Mouse (Mus musculus): ENCODE data around the gene Cpa5. TPM values are rescaled to one million over a fixed set of nuclear protein-coding genes. Genes with fewer than 3 reads are reported as not detected.

The Cpa5 gene
- polyA plus RNA-seq, 1 experiment from 2014 or later: 0.13 TPM

DNA sequence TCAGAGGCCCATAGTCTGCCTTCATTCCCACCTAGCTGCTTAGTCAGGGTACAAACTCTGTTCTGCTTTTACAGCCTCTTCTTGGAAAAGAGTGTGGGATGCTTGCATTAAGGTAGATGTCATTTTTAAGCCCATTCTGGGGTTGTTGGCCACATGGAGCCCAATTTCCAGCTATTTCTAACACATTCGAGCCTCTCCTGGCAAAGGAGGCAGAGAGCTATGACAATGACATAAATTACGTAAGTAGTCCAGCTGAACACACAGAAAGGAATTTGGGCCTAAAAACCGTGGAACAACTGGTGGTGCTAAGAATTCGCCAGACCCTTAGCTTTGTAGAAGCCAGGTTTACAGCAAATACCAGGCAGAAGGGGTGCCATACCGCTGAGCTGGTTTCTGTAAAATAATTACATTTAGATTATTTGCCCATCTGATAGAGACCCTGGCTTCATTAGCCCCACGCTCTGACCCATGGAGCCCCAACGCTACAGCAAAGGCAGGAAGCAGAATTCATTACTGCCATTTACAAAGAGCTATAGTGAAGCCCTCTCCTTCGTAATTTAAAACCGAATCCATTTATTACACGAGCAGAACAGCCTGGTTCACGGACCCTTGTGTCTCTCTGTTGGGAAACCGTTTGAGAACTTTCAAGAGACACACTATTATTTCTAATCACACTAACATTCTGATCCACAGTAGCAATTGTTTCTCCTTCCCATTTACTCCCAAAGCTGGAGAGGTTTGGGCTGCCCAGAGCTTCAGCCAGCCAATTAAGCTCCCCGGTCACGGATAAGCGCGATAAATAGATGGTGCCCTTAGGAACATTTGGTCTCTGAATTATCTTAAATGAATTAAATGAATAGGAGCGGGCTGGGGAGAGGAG is 30.6 kb upstream of the Cpa5 start:
- no peaks in the 10 kb centered on the region for H3K36me3 ChIP-seq
- no peaks in the 10 kb centered on the region for H3K27me3 ChIP-seq
- peak overlapping the region; percentile 18; the same call in 1 of the 2 replicates for H3K4me2 ChIP-seq (replicated peaks)
- 11% methylated on average over 17 of the region's 17 CpGs for WGBS
- ATAC-seq (replicated peaks): peak; percentile 76
- no peak overlapping the region for H3K9ac ChIP-seq (replicated peaks)
- H3K9me3 ChIP-seq: no peaks in the 10 kb centered on the region
- peak overlapping the region; percentile 75 for H3K27ac ChIP-seq (replicated peaks)
- H3K4me1 ChIP-seq: peaks cover 15% of the 10 kb centered on the region
- no peak overlapping the region for H3K4me3 ChIP-seq

DNA sequence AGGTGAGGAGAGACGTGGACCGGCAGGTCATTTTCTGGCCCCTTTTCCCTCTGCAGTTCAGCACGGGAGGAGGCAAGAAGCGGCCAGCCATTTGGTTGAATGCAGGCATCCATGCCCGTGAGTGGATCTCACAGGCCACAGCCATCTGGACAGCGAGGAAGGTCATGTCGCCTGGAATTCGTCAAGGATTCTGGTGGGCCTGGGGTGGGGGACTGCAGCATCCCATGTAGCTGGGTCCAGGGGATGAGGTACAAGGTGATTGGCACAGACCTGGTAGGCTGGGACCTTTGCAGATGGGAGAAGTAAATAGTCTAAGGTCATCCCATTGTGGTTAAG is 30.0 kb upstream of the Cpa5 start:
- peak overlapping the region; percentile 18; the same call in 1 of the 2 replicates for H3K4me2 ChIP-seq (replicated peaks)
- peaks cover 15% of the 10 kb centered on the region for H3K4me1 ChIP-seq
- ATAC-seq (replicated peaks): no peak; the same call in none of the 2 replicates
- H3K9ac ChIP-seq (replicated peaks): no peak overlapping the region
- H3K27me3 ChIP-seq: no peaks in the 10 kb centered on the region
- H3K9me3 ChIP-seq: no peaks in the 10 kb centered on the region
- WGBS: 15% methylated on average over 8 of the region's 8 CpGs
- no peaks in the 10 kb centered on the region for H3K36me3 ChIP-seq
- H3K27ac ChIP-seq (replicated peaks): peak overlapping the region; percentile 75
- H3K4me3 ChIP-seq: no peak overlapping the region

DNA sequence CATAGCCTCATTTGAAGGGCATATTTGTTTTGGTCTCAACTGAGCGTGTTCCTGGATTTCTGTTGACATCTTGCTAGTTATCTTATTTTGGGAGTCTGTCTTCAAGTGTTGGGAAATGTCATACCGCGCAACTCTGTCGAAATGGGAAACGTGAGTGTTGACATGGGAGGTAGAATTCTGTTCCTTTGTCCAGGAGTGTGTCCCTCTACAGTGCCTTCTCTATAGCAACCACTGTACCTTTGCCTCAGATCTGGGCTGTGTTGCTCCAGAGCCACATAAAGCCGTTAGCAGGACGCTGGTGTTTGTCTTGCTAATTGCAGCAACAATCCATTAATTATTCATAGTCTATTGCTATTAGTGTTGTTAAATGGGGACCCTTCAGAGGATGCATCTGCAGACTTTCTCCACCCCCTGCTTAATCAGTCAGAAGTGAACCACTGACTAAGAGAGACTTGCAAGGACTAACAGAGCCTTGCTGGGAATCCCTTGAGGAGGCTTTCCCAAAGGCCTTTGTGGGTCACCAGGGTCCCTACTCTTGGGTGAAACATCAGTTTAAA is 23.8 kb upstream of the Cpa5 start:
- Histone ChIP-seq H3K27ac (replicated peaks) (no peak overlapping the region), H3K36me3 (no peaks in the 10 kb centered on the region), H3K4me1 (0 out of 2 replicates have a peak, but pooled peaks cover 3% of the 10 kb centered on the region), H3K4me2 (replicated peaks) (no peak overlapping the region), H3K9ac (replicated peaks) (no peak overlapping the region), H3K27me3 (no peaks in the 10 kb centered on the region), H3K4me3 (no peak overlapping the region), H3K9me3 (no peaks in the 10 kb centered on the region)
- no peak for ATAC-seq (replicated peaks)
- WGBS: 44% methylated on average over 7 of the region's 7 CpGs

DNA sequence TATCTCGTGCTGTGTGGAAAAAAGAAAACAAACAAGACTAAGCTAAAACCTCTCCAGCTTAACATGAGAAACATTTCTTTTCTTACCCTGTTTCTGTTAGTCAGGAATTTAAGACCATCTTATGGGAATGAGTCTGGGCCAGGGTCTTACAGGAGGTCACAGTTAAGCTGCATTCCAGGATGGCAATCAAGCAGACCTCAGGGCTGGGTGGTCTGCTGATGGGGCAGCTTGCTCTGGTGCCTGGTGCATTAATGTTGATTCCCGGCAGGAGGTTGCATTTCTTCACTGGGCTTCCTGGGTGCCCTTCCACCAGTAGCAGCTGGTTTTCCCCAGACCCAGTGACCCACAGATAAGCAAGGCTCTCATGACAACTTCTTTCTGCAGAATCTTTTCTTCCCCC is 21.0 kb upstream of the Cpa5 start:
- Histone ChIP-seq H3K27me3 (no peaks in the 10 kb centered on the region), H3K4me1 (0 out of 2 replicates have a peak, but pooled peaks cover 3% of the 10 kb centered on the region), H3K36me3 (no peaks in the 10 kb centered on the region), H3K9ac (replicated peaks) (no peak overlapping the region), H3K9me3 (no peaks in the 10 kb centered on the region), H3K4me2 (replicated peaks) (no peak overlapping the region), H3K4me3 (no peak overlapping the region), H3K27ac (replicated peaks) (no peak overlapping the region)
- ATAC-seq (replicated peaks): no peak
- WGBS: 62% methylated on average over 2 of the region's 2 CpGs

DNA sequence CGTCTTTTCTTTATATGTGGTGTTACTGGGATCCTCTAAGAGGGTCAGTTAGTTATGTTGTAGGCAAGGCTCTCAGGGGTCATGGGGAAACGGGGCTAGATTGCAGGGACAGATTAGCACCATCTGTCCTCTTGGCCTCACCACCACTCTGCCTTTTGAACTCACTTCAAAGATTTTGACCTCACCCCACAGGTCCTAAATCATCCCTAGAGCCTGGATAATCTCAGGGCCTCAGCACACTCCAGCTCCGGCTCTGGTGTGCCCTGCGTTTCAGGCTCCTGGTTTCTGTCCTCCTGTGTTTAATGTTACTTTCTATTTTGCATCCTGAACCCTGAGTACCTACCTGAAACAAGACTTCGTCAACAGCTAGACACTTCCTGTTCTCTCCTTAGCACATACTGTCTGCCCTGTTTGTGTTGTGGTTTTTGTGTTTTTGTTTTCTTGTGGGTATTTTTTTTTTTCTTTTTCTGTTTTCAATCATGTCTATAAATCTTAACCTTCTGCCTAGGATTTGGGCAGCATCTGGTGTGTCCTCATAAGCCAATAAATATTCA is 18.9 kb upstream of the Cpa5 start:
- H3K4me2 ChIP-seq (replicated peaks): no peak overlapping the region
- H3K4me1 ChIP-seq: 0 out of 2 replicates have a peak, but pooled peaks cover under 1% of the 10 kb centered on the region
- no peak for ATAC-seq (replicated peaks)
- no peaks in the 10 kb centered on the region for H3K9me3 ChIP-seq
- H3K36me3 ChIP-seq: no peaks in the 10 kb centered on the region
- H3K27me3 ChIP-seq: no peaks in the 10 kb centered on the region
- no peak overlapping the region for H3K4me3 ChIP-seq
- H3K27ac ChIP-seq (replicated peaks): no peak overlapping the region
- H3K9ac ChIP-seq (replicated peaks): no peak overlapping the region
- WGBS: 86% methylated on average over 5 of the region's 5 CpGs

DNA sequence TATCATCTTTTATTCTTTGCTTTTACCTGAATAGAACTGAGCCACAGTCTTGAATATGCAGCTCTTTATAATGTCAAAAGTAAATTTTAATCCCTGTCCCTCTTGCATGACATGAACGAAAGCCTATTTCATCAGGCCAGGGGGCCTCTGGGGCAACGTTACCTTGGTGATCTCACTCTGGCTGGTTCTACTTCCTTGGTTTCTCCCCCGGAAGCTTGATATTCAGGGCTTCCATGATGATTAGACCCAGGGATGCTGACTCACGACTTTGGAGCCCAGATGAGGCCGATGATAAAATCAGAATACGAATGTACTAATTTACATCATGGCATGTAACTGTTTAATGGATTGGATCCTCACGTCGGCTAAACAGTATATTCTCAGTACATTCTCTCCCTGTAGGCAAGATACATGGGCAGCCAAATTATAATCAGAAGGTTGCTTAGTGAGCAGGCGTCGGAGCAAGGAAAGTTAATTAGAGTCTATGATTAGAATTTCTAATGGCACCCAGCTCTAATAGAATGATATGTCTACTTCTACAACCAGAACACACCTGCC is 18.3 kb upstream of the Cpa5 start:
- no peak for ATAC-seq (replicated peaks)
- Histone ChIP-seq H3K9me3 (no peaks in the 10 kb centered on the region), H3K27me3 (no peaks in the 10 kb centered on the region), H3K4me3 (no peak overlapping the region), H3K9ac (replicated peaks) (no peak overlapping the region), H3K4me1 (no peaks in the 10 kb centered on the region), H3K36me3 (no peaks in the 10 kb centered on the region), H3K27ac (replicated peaks) (no peak overlapping the region), H3K4me2 (replicated peaks) (no peak overlapping the region)
- 65% methylated on average over 10 of the region's 10 CpGs for WGBS

DNA sequence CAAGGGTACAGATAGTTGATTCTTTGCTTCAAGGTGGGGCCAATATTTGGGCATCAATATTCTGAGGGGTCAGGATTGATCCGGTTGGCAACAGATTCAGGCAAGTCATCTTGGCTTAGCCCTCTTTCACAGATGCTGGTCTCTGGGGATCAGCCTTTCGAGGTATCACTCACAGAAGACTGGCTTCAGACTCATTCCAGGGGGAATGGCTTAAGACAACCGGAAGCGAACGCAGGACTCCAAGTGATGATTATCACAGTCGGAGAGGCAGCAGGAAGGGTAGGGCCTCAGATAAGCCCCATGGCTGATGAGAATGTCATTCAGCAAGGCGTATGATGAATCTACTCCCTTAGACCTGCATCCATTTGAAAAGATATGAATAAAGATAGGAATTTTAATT is 16.4 kb upstream of the Cpa5 start:
- Histone ChIP-seq H3K4me2 (replicated peaks) (no peak overlapping the region), H3K27ac (replicated peaks) (no peak overlapping the region), H3K9ac (replicated peaks) (no peak overlapping the region), H3K9me3 (no peaks in the 10 kb centered on the region), H3K36me3 (no peaks in the 10 kb centered on the region), H3K4me3 (no peak overlapping the region), H3K4me1 (no peaks in the 10 kb centered on the region), H3K27me3 (no peaks in the 10 kb centered on the region)
- 94% methylated on average over 7 of the region's 7 CpGs for WGBS
- ATAC-seq (replicated peaks): no peak

DNA sequence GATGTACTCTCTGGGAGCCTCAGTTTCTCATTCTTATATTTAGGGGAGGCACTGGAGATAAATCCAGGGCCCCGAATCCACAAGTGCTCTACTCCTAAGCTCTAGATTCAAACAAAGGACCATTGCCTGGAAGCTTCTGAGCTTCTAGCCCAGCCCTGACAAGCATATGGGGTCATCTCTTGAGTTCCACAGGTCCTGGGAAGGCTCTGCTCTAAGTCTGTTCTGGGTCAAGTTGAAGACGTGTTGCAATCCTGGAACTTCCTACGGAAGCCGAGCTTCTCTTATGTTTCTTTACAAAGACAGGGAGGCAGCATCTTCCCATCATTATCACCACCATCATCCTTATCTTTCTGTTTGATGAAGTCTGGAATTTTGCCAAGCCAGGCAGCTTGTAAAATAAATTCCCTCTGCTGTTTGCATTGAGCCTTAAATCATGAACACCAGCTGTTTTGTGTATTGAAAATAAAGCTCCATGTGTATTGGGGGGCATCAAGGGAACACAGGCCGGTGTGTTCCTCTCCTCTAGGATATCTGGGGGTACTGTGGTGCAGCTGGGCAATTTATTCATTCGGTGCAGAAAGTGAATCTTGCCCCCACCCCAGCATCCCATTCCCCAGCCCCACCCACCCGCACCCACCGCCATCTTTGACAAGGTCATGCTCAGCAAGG is 14.4 kb upstream of the Cpa5 start:
- H3K9ac ChIP-seq (replicated peaks): no peak overlapping the region
- H3K27me3 ChIP-seq: no peaks in the 10 kb centered on the region
- 75% methylated on average over 8 of the region's 8 CpGs for WGBS
- H3K4me3 ChIP-seq: no peak overlapping the region
- no peaks in the 10 kb centered on the region for H3K36me3 ChIP-seq
- H3K4me1 ChIP-seq: no peaks in the 10 kb centered on the region
- H3K9me3 ChIP-seq: no peaks in the 10 kb centered on the region
- no peak for ATAC-seq (replicated peaks)
- no peak overlapping the region for H3K4me2 ChIP-seq (replicated peaks)
- H3K27ac ChIP-seq (replicated peaks): no peak overlapping the region

DNA sequence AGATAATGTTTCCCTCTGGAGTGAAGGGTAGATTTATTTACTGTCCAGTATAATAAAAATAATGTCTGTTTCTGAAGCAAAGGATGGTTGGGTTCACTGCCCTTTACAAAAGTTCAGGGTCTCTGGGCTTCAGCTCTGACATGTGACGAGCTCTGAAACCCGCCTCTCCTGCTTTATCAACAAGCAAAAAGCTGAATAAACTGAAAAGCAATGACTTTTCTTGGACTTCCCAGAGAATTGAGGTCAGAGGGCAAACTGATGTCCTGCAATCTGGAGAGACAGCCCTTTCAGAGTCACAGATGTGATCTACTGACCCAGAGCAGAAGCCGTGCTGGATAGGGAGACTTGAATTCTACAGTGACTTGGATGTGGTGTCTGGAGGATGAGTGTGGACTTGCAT is 10.8 kb upstream of the Cpa5 start:
- Histone ChIP-seq H3K4me2 (replicated peaks) (no peak overlapping the region), H3K4me3 (no peak overlapping the region), H3K36me3 (no peaks in the 10 kb centered on the region), H3K27ac (replicated peaks) (no peak overlapping the region), H3K4me1 (no peaks in the 10 kb centered on the region), H3K9me3 (no peaks in the 10 kb centered on the region), H3K9ac (replicated peaks) (no peak overlapping the region), H3K27me3 (no peaks in the 10 kb centered on the region)
- ATAC-seq (replicated peaks): no peak
- 88% methylated on average over 3 of the region's 3 CpGs for WGBS

DNA sequence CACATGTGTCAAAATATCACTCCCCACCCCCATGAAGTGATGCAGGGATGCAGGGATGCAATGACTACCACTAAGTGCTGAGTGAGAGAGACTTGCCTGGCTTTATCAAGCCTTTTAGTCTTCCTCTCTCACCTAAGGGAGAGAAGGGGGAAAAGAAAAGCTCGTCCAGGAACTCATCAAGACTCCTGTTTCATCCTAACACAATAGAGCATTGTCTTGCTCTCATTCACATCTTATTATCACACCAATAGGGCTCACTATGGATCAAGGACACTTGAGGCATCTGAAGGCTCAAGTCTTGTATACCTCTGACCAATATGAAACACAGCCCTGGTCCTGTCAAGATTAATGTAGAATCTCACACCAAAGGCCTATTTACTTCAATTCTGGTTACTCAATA is 9.8 kb upstream of the Cpa5 start:
- Histone ChIP-seq H3K9me3 (no peaks in the 10 kb centered on the region), H3K4me1 (no peaks in the 10 kb centered on the region), H3K27ac (replicated peaks) (no peak overlapping the region), H3K4me3 (no peak overlapping the region), H3K4me2 (replicated peaks) (no peak overlapping the region), H3K36me3 (no peaks in the 10 kb centered on the region), H3K9ac (replicated peaks) (no peak overlapping the region), H3K27me3 (no peaks in the 10 kb centered on the region)
- ATAC-seq (replicated peaks): no peak
- WGBS: 56% methylated on average over 1 of the region's 1 CpGs

DNA sequence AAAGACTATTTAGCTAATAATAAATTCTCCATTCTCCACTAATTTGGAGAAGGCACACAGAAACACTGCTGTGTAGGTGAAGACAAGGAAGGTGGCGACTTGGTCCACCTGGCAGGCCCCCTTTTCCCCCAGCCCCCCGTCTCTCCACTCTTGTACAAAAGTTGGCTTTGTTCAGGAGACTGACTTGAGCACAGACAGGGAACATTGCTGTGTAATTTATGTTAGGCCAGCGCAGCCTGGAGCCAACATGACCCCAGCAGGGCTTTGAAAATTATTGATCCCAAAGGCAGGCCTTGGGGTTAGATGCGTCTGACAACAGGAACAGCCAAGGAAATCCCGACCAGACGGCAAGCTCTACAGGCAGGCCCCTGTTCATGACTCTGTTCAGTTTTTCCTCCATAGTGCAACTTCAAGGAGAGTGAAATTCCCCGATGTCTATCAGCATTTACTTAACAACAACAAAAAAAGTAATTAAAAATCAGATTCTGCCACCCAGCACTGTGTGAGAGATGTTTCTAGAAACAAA is 6.4 kb upstream of the Cpa5 start:
- H3K9ac ChIP-seq (replicated peaks): no peak overlapping the region
- H3K4me1 ChIP-seq: no peaks in the 10 kb centered on the region
- no peak overlapping the region for H3K4me2 ChIP-seq (replicated peaks)
- no peak overlapping the region for H3K4me3 ChIP-seq
- H3K27me3 ChIP-seq: no peaks in the 10 kb centered on the region
- no peak for ATAC-seq (replicated peaks)
- no peak overlapping the region for H3K27ac ChIP-seq (replicated peaks)
- no peaks in the 10 kb centered on the region for H3K9me3 ChIP-seq
- 76% methylated on average over 7 of the region's 7 CpGs for WGBS
- H3K36me3 ChIP-seq: no peaks in the 10 kb centered on the region

DNA sequence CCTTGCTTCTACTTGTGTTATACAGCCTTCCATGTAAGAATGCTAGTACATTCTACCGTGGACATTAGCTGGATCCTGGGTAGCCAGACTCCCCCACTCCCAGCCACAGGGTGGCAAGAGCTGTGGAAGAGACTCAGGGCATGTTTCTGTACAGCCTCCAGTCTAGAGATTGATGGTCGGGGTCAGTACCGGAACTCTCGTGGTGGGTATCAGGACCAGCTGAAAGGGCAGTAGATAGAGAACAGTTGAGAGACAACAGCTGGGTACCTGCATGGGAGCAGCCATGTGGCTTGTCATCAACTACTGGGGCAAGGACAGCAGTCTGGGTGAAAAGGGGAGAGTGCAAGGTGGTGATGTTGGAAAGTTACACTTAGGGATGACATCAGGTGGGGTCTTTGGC is 5.7 kb upstream of the Cpa5 start:
- no peak for ATAC-seq (replicated peaks)
- no peak overlapping the region for H3K4me2 ChIP-seq (replicated peaks)
- no peaks in the 10 kb centered on the region for H3K4me1 ChIP-seq
- WGBS: 90% methylated on average over 4 of the region's 4 CpGs
- H3K4me3 ChIP-seq: no peak overlapping the region
- no peaks in the 10 kb centered on the region for H3K9me3 ChIP-seq
- no peaks in the 10 kb centered on the region for H3K27me3 ChIP-seq
- no peak overlapping the region for H3K9ac ChIP-seq (replicated peaks)
- no peaks in the 10 kb centered on the region for H3K36me3 ChIP-seq
- no peak overlapping the region for H3K27ac ChIP-seq (replicated peaks)

All from forebrain, embryonic 15.5 days (tissue).